Mouse (Mus musculus) kidney, adult 2 months (tissue): Measurements from ENCODE around the gene AA467197. TPM values are rescaled to one million over a fixed set of nuclear protein-coding genes. Genes with fewer than 3 reads are reported as not detected.

ENCODE experiments used
- DNase-seq: peaks from one replicate; pipeline ENCODE4 v3.0.0; 2021
- H3K27ac ChIP-seq: fragments of 200-500 bp; 2 replicates; pipeline ENCODE4 v1.5.1; 2012; ENCODE audit warnings: low read depth, low read length, control low read depth, inconsistent platforms; ENCODE audit not compliant: insufficient read depth
- H3K27me3 ChIP-seq: fragments of 200-500 bp; replicated peaks from 2 replicates; pipeline ENCODE4 v1.6.1; 2012; ENCODE audit warnings: mild to moderate bottlenecking, moderate library complexity, low read length, inconsistent platforms; ENCODE audit not compliant: control insufficient read depth, insufficient read depth
- H3K36me3 ChIP-seq: fragments of 200-500 bp; 2 replicates; pipeline ENCODE4 v1.6.1; 2012; ENCODE audit warnings: mild to moderate bottlenecking, moderate library complexity, low read length, inconsistent platforms; ENCODE audit not compliant: control insufficient read depth, insufficient read depth
- H3K4me1 ChIP-seq: fragments of 200-500 bp; 2 replicates; pipeline ENCODE4 v1.6.1; 2011; ENCODE audit warnings: low read length; ENCODE audit not compliant: control insufficient read depth, insufficient read depth
- H3K4me3 ChIP-seq: fragments of 200-500 bp; 2 replicates; pipeline ENCODE4 v1.5.1; 2011; ENCODE audit warnings: mild to moderate bottlenecking, low read depth, low read length, control low read depth; ENCODE audit not compliant: insufficient read depth
- CTCF ChIP-seq: fragments of 200-500 bp; conservative IDR thresholded peaks from 2 replicates; pipeline ENCODE4 v1.5.1; 2011; ENCODE audit warnings: low read depth, mild to moderate bottlenecking, control low read depth, low read length, moderate library complexity, mixed read lengths; ENCODE audit not compliant: insufficient read depth, insufficient read length
- POLR2A ChIP-seq: fragments of 200-500 bp; IDR thresholded peaks from one replicate; pipeline ENCODE4 v1.6.1; 2011; ENCODE audit warnings: low read depth, low read length, control low read depth
- WGBS: fragments of 180-500 bp; shearing (Covaris S2); methylation state at CpG from one replicate; pipeline ENCODE4 v1.1.7; 2018; 5-methylcytosine and 5-hydroxymethylcytosine counted together
- polyA plus RNA-seq: library from polyadenylated mRNA; depleted of rRNA; stranded (reverse); fragments of >200 nt; gene quantifications from 2 replicates; pipeline ENCODE4 v1.2.3, GENCODE M21; 2012

AA467197 gene
- polyA plus RNA-seq, 1 experiment = 0.19 TPM

DNA sequence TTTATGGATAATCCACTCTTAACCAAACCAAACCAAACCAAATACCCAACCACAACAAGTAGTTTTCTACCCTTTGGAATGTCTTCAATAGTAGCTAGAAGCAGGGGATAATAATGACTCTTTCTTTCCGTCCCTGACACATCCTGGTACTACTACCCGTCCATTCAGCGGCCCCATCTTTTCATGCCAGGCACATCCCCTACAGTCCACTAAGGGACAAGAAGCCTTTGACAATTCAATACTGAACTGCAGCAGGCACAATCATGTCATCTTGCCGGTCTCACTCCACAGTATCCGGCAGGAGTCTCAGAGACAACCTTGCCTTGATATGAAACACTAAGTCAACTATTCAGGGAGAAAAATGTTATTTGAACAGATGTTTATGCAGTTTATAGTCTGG, 31.0 kb upstream of the AA467197 start:
- 60% methylated on average over 5 of the region's 5 CpGs for WGBS
- Histone ChIP-seq H3K4me3 (no peak overlapping the region), H3K36me3 (no peaks in the 10 kb centered on the region; the same call in none of the 2 replicates), H3K27ac (peak overlapping the region; percentile 34; the same call in 1 of the 2 replicates), H3K27me3 (no peaks in the 10 kb centered on the region), H3K4me1 (no peaks in the 10 kb centered on the region)
- TF ChIP-seq POLR2A = no peak
- TF ChIP-seq CTCF = no peak
- DNase-seq = no peak

DNA sequence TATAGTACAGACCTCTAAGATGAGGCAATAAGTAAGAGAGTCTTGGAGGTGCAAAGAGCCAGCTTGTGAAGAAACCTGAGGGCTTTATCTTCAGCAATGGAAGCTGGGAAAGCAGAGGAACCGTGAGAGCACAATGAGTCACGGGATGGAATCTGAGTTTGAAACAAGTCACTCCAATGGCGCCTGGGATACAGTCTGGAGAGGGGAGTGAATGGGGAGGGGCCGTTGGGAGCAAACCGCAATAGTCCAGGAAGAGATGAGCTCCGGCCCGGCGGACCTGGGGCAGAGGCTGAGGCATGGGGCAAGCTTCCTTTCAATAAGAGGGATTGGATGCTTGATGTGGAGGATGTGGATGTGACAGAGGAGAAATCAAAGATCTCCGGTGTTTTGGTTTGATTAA, 28.0 kb upstream of the AA467197 start:
- Histone ChIP-seq H3K4me1 (peaks cover 2% of the 10 kb centered on the region; the same call in 1 of the 2 replicates), H3K27ac (peak overlapping the region; percentile 44), H3K36me3 (no peaks in the 10 kb centered on the region; the same call in none of the 2 replicates), H3K4me3 (peak overlapping the region; percentile 44), H3K27me3 (no peaks in the 10 kb centered on the region)
- WGBS = 59% methylated on average over 9 of the region's 9 CpGs
- TF ChIP-seq POLR2A (no peak), CTCF (no peak)
- DNase-seq = peak; percentile 49

DNA sequence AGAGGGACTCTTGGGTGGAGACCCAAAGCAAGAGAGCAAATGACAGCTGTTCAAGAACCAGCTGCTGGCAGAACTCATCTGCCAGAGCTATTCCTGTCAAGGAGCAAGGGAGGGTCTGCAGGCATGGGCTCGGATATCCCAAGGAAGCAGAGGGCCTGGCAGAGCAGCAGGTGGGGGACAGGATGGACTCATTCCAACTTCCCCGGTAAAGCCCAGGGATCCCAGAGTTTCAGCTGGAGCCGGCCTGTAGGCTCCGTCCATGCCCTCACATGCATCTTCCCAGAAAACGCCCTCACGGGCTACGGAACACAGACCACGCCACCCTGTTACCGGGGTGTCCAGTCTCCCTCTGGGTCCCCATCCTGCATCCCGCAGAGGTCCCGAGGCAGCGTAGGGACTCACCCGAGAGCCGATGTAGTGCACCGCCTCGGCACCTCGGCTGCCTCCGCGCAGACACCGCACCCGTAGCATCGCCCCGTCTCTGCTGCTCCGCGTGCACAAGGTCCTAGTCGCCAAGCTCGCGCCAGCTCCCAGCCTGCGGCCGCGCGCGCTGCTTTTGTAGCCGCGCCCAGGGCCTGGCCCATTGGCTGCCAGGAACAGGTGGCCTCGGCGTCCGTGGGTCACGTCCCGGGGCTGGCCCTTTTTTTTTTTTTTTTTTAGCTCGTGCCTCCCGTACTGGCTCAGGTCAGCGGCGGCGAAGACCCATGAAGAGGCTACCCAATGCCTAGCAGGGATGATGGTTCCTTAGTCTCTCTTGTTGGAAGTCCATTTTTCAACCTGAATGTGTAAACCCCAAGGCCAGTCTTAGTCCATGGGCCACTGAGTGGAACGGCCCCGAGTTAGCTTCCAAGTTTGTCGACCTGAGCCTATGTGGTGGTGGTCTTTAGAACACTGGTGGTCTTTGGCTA, 25.8 kb upstream of the AA467197 start, which contains the start of gene Gatm:
Gene Gatm (minus strand): TSS at position 558 of the 908 bp plus-strand sequence.
- Histone ChIP-seq H3K36me3 (no peaks in the 10 kb centered on the region; the same call in 1 of the 2 replicates), H3K4me3 (peak within 1 kb of the TSS; percentile 71), H3K4me1 (peaks cover 2% of the 10 kb centered on the region; the same call in 1 of the 2 replicates), H3K27me3 (no peaks in the 10 kb centered on the region), H3K27ac (peak within 1 kb of the TSS; percentile 70)
- TF ChIP-seq CTCF = no peak
- no peak for TF ChIP-seq POLR2A
- 4% methylated on average over 48 of the region's 48 CpGs for WGBS
- peak; percentile 84 for DNase-seq

DNA sequence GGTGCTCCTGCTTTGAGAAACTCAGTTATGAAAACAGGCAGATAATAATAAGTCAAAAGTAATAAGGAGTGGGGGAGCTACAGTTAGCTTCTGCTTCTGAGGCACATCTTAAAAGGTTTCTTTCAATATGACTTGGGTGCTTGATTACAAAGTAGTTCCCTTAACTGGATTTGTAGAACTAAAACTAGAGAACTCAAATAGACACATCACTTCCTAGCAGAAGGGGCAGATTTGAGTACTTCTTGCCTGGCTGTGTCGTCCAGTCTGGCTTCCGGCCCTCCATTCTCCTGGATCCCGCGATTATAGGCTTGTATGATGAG, 25.2 kb upstream of the AA467197 start:
- H3K27ac ChIP-seq = no peak overlapping the region
- no peaks in the 10 kb centered on the region for H3K27me3 ChIP-seq
- no peaks in the 10 kb centered on the region; the same call in 1 of the 2 replicates for H3K36me3 ChIP-seq
- no peak for TF ChIP-seq CTCF
- no peak for TF ChIP-seq POLR2A
- H3K4me3 ChIP-seq = no peak overlapping the region
- 88% methylated on average over 4 of the region's 4 CpGs for WGBS
- peaks cover 2% of the 10 kb centered on the region; the same call in 1 of the 2 replicates for H3K4me1 ChIP-seq
- DNase-seq = no peak

DNA sequence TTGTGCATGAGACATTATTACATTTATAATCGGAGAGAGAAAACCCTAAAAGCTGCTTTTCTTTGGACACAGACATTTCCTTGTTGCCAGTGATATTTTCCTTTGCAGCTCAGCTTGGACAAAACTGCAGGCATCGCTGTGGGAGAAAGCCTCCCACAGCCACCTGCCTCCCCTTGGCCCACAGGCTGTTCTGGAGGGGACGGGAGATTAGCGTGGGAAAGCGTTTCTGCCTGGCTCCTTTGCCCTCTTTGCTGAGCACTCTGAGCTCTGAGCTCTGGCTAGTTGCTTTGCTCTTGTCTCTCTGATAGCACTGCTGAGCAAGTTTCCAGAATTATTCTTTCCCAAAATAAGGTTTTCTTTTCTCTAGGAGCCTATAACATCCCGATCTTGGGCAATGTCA, 20.5 kb upstream of the AA467197 start:
- no peaks in the 10 kb centered on the region for H3K27me3 ChIP-seq
- H3K27ac ChIP-seq = no peak overlapping the region
- WGBS = 79% methylated on average over 6 of the region's 6 CpGs
- no peaks in the 10 kb centered on the region for H3K36me3 ChIP-seq
- H3K4me3 ChIP-seq = no peak overlapping the region
- peaks cover 2% of the 10 kb centered on the region; the same call in 1 of the 2 replicates for H3K4me1 ChIP-seq
- no peak for DNase-seq
- TF ChIP-seq CTCF = no peak

DNA sequence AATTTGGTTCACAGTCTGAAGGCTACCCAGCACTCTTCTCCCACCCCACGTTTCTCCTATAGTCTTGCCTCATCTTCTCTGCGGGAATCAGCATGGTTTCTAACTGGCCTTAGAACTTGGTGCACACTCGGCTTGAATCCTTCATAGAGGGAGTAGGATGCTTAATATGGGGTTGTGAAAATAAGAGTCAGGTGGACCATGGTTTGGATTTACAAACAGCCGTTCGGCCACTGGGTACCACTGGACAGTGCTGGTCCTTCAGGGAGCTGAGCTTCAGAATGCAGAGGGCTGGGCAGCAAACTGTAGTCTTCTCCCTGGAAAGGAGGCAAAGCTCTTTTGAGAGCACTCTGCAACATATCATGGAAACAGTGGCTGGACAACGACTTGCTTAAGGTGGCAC, 19.0 kb upstream of the AA467197 start:
- Histone ChIP-seq H3K36me3 (no peaks in the 10 kb centered on the region), H3K27ac (no peak overlapping the region), H3K4me1 (no peaks in the 10 kb centered on the region), H3K4me3 (no peak overlapping the region), H3K27me3 (no peaks in the 10 kb centered on the region)
- 89% methylated on average over 6 of the region's 6 CpGs for WGBS
- no peak for DNase-seq
- no peak for TF ChIP-seq POLR2A
- TF ChIP-seq CTCF = no peak

DNA sequence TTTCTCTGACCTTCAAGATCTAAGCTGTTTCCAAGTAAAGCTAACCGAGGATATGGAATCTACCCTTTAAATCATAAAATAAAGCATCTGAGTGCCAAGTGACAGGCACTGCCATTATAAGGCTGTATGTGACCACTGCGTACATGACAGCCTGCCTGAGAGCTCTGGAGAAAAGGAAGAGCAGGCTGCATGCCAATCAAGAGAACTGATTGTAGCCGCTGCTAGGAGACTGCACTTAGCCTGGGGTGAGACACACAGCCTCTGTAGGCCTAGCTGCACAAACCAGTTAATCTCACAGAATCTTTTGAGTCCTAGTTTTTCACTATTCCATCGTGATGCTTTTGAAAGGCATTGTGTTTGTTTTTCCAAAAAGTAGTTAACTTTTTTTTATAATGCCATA, 18.1 kb upstream of the AA467197 start:
- 65% methylated on average over 4 of the region's 4 CpGs for WGBS
- TF ChIP-seq POLR2A = no peak
- TF ChIP-seq CTCF = no peak
- Histone ChIP-seq H3K36me3 (no peaks in the 10 kb centered on the region), H3K4me1 (no peaks in the 10 kb centered on the region), H3K27ac (no peak overlapping the region), H3K27me3 (no peaks in the 10 kb centered on the region), H3K4me3 (no peak overlapping the region)
- DNase-seq = no peak
